ENCODE assay signal across 8 mouse cellular contexts in genomic region chr17:12195604-12196003, GRCm38 (mm10).
DNase-seq lines count a peak whose midpoint lies in the region; ATAC-seq and TF ChIP-seq lines count a peak whose summit lies in the region.

No protein-coding gene starts in this region.

- H3K27ac ChIP-seq in kidney, adult 2 months (ENCODE audit: insufficient read depth, low read depth, low read length), result peak overlapping the region; percentile 9; the same call in 1 of the 2 replicates
- 0 out of 2 replicates have a peak overlapping the region, but pooled peaks have one; percentile 26 for H3K27ac ChIP-seq in hindbrain, embryonic 14.5 days
- peak overlapping the region; percentile 14; the same call in 1 of the 2 replicates for H3K27ac ChIP-seq in liver, postnatal 0 days (ENCODE audit: low read depth)

- H3K9ac ChIP-seq in hindbrain, embryonic 14.5 days, result no peak overlapping the region
- H3K9ac ChIP-seq in liver, postnatal 0 days (replicated peaks), result peak overlapping the region; percentile 26

- H3K9me3 ChIP-seq in hindbrain, embryonic 14.5 days (ENCODE audit: control insufficient read depth, low read length), result no peaks in the 10 kb centered on the region
- H3K9me3 ChIP-seq in liver, postnatal 0 days (ENCODE audit: low read length), result no peaks in the 10 kb centered on the region

- TF ChIP-seq EP300 in liver, postnatal 0 days (IDR thresholded peaks at IDR 0.05; ENCODE audit: low read depth), result no peak

- no peak overlapping the region for H3K4me2 ChIP-seq in hindbrain, embryonic 14.5 days (replicated peaks)
- 0 out of 2 replicates have a peak overlapping the region, but pooled peaks have one; percentile 2 for H3K4me2 ChIP-seq in liver, postnatal 0 days (ENCODE audit: low read depth, low read length)

- peak; percentile 7 for DNase-seq in kidney, adult 2 months
- no peak for DNase-seq in kidney, adult 8-10 months
- DNase-seq in MN1 (ENCODE audit: low spot score), result peak; percentile 76
- no peak for DNase-seq in hindbrain, embryonic 14.5 days (ENCODE audit: low spot score)
- no peak for DNase-seq in liver, postnatal 0 days
- DNase-seq in layer of hippocampus, postnatal 10 days (ENCODE audit: low spot score in 2 of 2), result no peak
- DNase-seq in spleen, adult 18-20 months, result no peak

- TF ChIP-seq POLR2A in kidney, adult 2 months (IDR thresholded peaks at IDR 0.05; ENCODE audit: low read depth, low read length), result no peak

- TF ChIP-seq CTCF in kidney, adult 2 months (conservative IDR thresholded peaks at IDR 0.05; ENCODE audit: insufficient read depth, insufficient read length, low read depth, low read length), result no peak
- no peak for TF ChIP-seq CTCF in liver, postnatal 0 days (IDR thresholded peaks at IDR 0.05; ENCODE audit: low read depth)

- 40% methylated on average over 10 of the region's 10 CpGs for WGBS in kidney, adult 2 months
- 83% methylated on average over 10 of the region's 10 CpGs for WGBS in hindbrain, embryonic 14.5 days
- WGBS in liver, postnatal 0 days (ENCODE audit: insufficient replicate concordance), result 57% methylated on average over 10 of the region's 10 CpGs

- ATAC-seq in hindbrain, embryonic 14.5 days (ENCODE audit: low FRiP score), result no peak
- ATAC-seq in liver, postnatal 0 days, result no peak
- ATAC-seq in megakaryocyte progenitor cell, adult 5-6 weeks (replicated peaks; ENCODE audit: poor library complexity), result no peak

- H3K27me3 ChIP-seq in kidney, adult 2 months (replicated peaks; ENCODE audit: control insufficient read depth, insufficient read depth, low read length), result no peaks in the 10 kb centered on the region
- H3K27me3 ChIP-seq in hindbrain, embryonic 14.5 days (ENCODE audit: control insufficient read depth, insufficient read depth, low read length), result no peaks in the 10 kb centered on the region
- no peaks in the 10 kb centered on the region for H3K27me3 ChIP-seq in liver, postnatal 0 days (ENCODE audit: insufficient read depth, low read length)

- no peaks in the 10 kb centered on the region for H3K36me3 ChIP-seq in kidney, adult 2 months (ENCODE audit: control insufficient read depth, insufficient read depth, low read length)
- H3K36me3 ChIP-seq in hindbrain, embryonic 14.5 days (replicated peaks; ENCODE audit: control insufficient read depth, insufficient read depth), result no peaks in the 10 kb centered on the region; the same call in 1 of the 2 replicates
- no peaks in the 10 kb centered on the region; the same call in none of the 2 replicates for H3K36me3 ChIP-seq in liver, postnatal 0 days (replicated peaks; ENCODE audit: insufficient read depth, low read length)

- H3K4me3 ChIP-seq in kidney, adult 2 months (ENCODE audit: insufficient read depth, low read depth, low read length), result no peak overlapping the region
- H3K4me3 ChIP-seq in hindbrain, embryonic 14.5 days (replicated peaks; ENCODE audit: low read length), result no peak overlapping the region
- H3K4me3 ChIP-seq in liver, postnatal 0 days (ENCODE audit: low read depth, low read length), result no peak overlapping the region

- H3K4me1 ChIP-seq in kidney, adult 2 months (ENCODE audit: control insufficient read depth, insufficient read depth, low read length), result 0 out of 2 replicates have a peak, but pooled peaks cover 5% of the 10 kb centered on the region
- H3K4me1 ChIP-seq in hindbrain, embryonic 14.5 days (replicated peaks; ENCODE audit: control insufficient read depth, insufficient read depth, low read length), result peaks cover 7% of the 10 kb centered on the region; the same call in 1 of the 2 replicates
- H3K4me1 ChIP-seq in liver, postnatal 0 days (ENCODE audit: insufficient read depth), result peaks cover 24% of the 10 kb centered on the region

Comparison
In these comparisons a context has a peak if more than half of its experiments do, and no peak if none do; other contexts are left out.
1. DNase-seq: peak in kidney, adult 2 months (single experiment) and MN1 (single experiment); none in kidney, adult 8-10 months (0 of 2), hindbrain, embryonic 14.5 days (single experiment), liver, postnatal 0 days (single experiment), layer of hippocampus, postnatal 10 days (0 of 2) and spleen, adult 18-20 months (0 of 2).
2. Peak in every context shown above with its lines, with median percentiles within 50 percentile points of each other: H3K27ac ChIP-seq.